Mouse (Mus musculus): ENCODE results near the gene Slc6a6.

Gene Slc6a6

GRCm38 (mm10) chr6:91683602-91684473 lies at the start of gene Slc6a6:
Gene Slc6a6 (plus strand): TSS chr6:91684053.
- peak; percentile 87 to 95 for DNase-seq (ENCODE audit: low spot score in 2 of 2)

- DNase-seq (ENCODE audit: low spot score in 2 of 2) = no peak
Measured at GRCm38 (mm10) chr6:91634417-91634816, 49.4 kb upstream of the Slc6a6 start.

GRCm38 (mm10) chr6:91634876-91635275 lies 49.0 kb upstream of the Slc6a6 start:
- no peak for DNase-seq (ENCODE audit: low spot score in 2 of 2)

- no peak for DNase-seq (ENCODE audit: low spot score in 2 of 2)
Measured at GRCm38 (mm10) chr6:91638204-91638995, 45.5 kb upstream of the Slc6a6 start.

- no peak for DNase-seq (ENCODE audit: low spot score in 2 of 2)
Measured at GRCm38 (mm10) chr6:91643011-91643410, 40.8 kb upstream of the Slc6a6 start.

GRCm38 (mm10) chr6:91643416-91643921 lies 40.4 kb upstream of the Slc6a6 start:
- DNase-seq (ENCODE audit: low spot score in 2 of 2) = no peak

GRCm38 (mm10) chr6:91646019-91646418 lies 37.8 kb upstream of the Slc6a6 start:
- DNase-seq (ENCODE audit: low spot score in 2 of 2) = peak in 1 of 2 experiments; percentile 17

GRCm38 (mm10) chr6:91646822-91647221 lies 37.0 kb upstream of the Slc6a6 start:
- no peak for DNase-seq (ENCODE audit: low spot score in 2 of 2)

- no peak for DNase-seq (ENCODE audit: low spot score in 2 of 2)
Measured at GRCm38 (mm10) chr6:91647385-91647791, 36.5 kb upstream of the Slc6a6 start.

GRCm38 (mm10) chr6:91650255-91650654 lies 33.6 kb upstream of the Slc6a6 start:
- peak in 1 of 2 experiments; percentile 31 for DNase-seq (ENCODE audit: low spot score in 2 of 2)

GRCm38 (mm10) chr6:91652296-91652695 lies 31.6 kb upstream of the Slc6a6 start:
- no peak for DNase-seq (ENCODE audit: low spot score in 2 of 2)

- DNase-seq (ENCODE audit: low spot score in 2 of 2) = no peak
Measured at GRCm38 (mm10) chr6:91655244-91655643, 28.6 kb upstream of the Slc6a6 start.

GRCm38 (mm10) chr6:91655874-91656433 lies 27.9 kb upstream of the Slc6a6 start:
- DNase-seq (ENCODE audit: low spot score in 2 of 2) = no peak

- no peak for DNase-seq (ENCODE audit: low spot score in 2 of 2)
Measured at GRCm38 (mm10) chr6:91658288-91658687, 25.6 kb upstream of the Slc6a6 start.

- DNase-seq (ENCODE audit: low spot score in 2 of 2) = peak in 1 of 2 experiments; percentile 25
Measured at GRCm38 (mm10) chr6:91659841-91660509, 23.9 kb upstream of the Slc6a6 start.

- no peak for DNase-seq (ENCODE audit: low spot score in 2 of 2)
Measured at GRCm38 (mm10) chr6:91662301-91662700, 21.6 kb upstream of the Slc6a6 start.

GRCm38 (mm10) chr6:91663616-91664015 lies 20.2 kb upstream of the Slc6a6 start:
- no peak for DNase-seq (ENCODE audit: low spot score in 2 of 2)

GRCm38 (mm10) chr6:91665267-91665666 lies 18.6 kb upstream of the Slc6a6 start:
- DNase-seq (ENCODE audit: low spot score in 2 of 2) = no peak

GRCm38 (mm10) chr6:91665990-91666700 lies 17.7 kb upstream of the Slc6a6 start:
- no peak for DNase-seq (ENCODE audit: low spot score in 2 of 2)

- DNase-seq (ENCODE audit: low spot score in 2 of 2) = no peak
Measured at GRCm38 (mm10) chr6:91667141-91667540, 16.7 kb upstream of the Slc6a6 start.

- DNase-seq (ENCODE audit: low spot score in 2 of 2) = no peak
Measured at GRCm38 (mm10) chr6:91668276-91668675, 15.6 kb upstream of the Slc6a6 start.
